Mouse (Mus musculus): ENCODE measurements around the gene Tmem262. TPM values are rescaled to one million over a fixed set of nuclear protein-coding genes. Genes with fewer than 3 reads are reported as not detected.

The Tmem262 gene
- polyA plus RNA-seq, 1 experiment from 2014 or later, result not detected

DNA sequence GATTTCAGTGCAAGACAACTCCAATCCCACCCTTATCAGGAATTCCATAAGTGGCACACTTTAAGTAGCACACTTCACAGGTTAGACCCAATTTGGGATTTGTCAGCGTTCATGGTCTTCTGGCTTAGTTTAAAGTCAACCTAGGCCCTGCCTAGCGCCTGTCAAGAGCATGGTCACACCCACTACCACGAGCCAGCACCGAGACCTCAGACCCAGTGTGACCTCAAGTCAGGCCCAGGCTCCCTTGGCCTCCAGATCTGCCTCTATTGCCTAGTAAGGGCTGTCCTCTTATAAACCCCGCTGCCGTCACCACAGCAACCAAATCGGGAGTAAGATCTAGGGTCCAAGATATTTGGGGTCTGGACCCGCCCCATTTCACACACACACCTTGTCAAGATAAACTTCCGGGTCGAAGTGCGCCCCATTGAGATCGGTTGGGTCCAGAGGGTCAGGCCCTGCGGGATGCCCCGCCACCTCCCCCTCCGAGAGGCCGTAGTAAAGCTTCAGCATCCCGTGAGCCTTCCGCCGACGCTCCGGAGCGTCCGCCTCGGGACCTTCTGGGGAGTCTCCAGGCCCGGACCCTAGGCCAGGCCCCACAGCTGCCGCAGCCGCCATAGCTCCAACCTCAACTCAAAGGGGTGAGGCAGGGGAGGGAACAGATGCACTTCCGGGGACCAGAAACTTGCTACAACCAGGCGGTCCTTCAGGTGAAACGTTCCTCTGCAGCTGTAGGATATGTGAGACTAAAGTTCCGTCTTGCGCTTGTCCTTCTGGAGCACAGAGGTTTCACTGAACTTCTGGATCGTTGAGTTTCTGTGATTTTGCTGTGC is 3.1 kb upstream of the Tmem262 start, which contains the start of gene Vps51:
Gene Vps51, minus strand, starts transcription at position 668 of the 830 bp plus-strand sequence.
- Histone ChIP-seq H3K4me2 (peak within 1 kb of the TSS; percentile 80), H3K27ac (ENCODE audit: low read depth, low read length) (peak within 1 kb of the TSS; percentile 50), H3K4me1 (replicated peaks; ENCODE audit: control insufficient read depth, insufficient read depth, low read length) (peaks cover 6% of the 10 kb centered on the region), H3K27me3 (replicated peaks; ENCODE audit: control insufficient read depth, insufficient read depth, low read length) (no peaks in the 10 kb centered on the region), H3K36me3 (ENCODE audit: control insufficient read depth, insufficient read depth, low read length) (peaks cover 23% of the 10 kb centered on the region), H3K9me3 (ENCODE audit: control insufficient read depth, low read length) (no peaks in the 10 kb centered on the region), H3K9ac (ENCODE audit: low read depth, low read length) (peak within 1 kb of the TSS; percentile 73), H3K4me3 (ENCODE audit: low read depth, low read length) (peak within 1 kb of the TSS; percentile 74)
- WGBS, result under 1% methylated on average over 33 of the region's 33 CpGs
- peak; percentile 90 for DNase-seq (ENCODE audit: low spot score)
- ATAC-seq (replicated peaks; ENCODE audit: low FRiP score), result peak; percentile 84

GRCm38 (mm10) chr19:6082156-6082555 is 2.3 kb downstream of the Tmem262 start, which contains the start of gene Gm28374:
Gm28374 (minus strand) TSS chr19:6082256.
- DNase-seq (ENCODE audit: low spot score), result no peak
- Histone ChIP-seq H3K27ac (ENCODE audit: low read depth, low read length) (no peak within 1 kb of the TSS), H3K36me3 (ENCODE audit: control insufficient read depth, insufficient read depth, low read length) (peaks cover 17% of the 10 kb centered on the region), H3K9ac (ENCODE audit: low read depth, low read length) (no peak within 1 kb of the TSS), H3K4me1 (replicated peaks; ENCODE audit: control insufficient read depth, insufficient read depth, low read length) (peaks cover 10% of the 10 kb centered on the region), H3K9me3 (ENCODE audit: control insufficient read depth, low read length) (no peaks in the 10 kb centered on the region), H3K4me3 (ENCODE audit: low read depth, low read length) (no peak within 1 kb of the TSS; the same call in 1 of the 2 replicates), H3K4me2 (no peak within 1 kb of the TSS), H3K27me3 (replicated peaks; ENCODE audit: control insufficient read depth, insufficient read depth, low read length) (no peaks in the 10 kb centered on the region)
- WGBS, result 86% methylated on average over 9 of the region's 9 CpGs
- no peak for ATAC-seq (replicated peaks; ENCODE audit: low FRiP score)

DNA sequence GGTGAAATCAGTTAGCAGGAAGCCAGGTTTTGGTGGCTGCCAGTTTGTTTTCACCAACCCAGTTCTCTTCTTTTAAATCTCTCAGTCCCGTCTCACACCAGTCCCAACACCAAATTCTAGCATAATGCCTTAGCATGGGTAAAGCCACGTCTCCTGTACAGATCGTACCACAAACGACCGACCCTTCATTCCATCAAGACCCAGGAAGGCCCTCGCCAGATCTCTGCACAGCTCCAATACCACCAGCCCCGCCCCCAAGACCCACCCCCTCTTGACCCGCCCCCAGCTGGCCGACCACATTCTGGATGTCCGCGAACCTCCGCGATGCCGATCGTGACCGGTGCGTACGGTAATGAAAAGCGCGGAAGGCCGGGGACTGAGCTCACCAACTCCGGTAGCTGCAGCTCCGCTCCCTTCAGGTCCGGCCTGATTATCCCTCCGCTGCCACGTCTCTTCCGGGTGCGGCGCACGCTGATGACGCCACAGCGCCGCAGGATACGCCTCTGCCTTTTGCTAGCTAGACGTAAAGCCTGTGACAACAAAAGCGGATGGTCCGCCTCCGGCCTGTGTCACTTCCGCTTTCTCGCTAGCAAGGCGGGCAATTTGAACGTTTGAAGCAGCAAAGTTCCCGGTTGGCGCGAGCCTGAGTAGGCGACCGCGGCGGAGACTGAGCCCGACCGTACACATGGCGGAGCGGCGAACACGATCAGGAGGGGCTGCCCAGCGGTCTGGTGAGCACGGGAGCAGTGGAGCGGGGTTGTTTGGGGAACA is 4.8 kb downstream of the Tmem262 start, which contains the start of the genes Zfpl1 and Cdca5:
Gene Zfpl1, minus strand, starts transcription at position 479 of the 771 bp plus-strand sequence.
Gene Cdca5, plus strand, starts transcription at position 506 of the 771 bp plus-strand sequence.
- peak; percentile 86 for ATAC-seq (replicated peaks; ENCODE audit: low FRiP score)
- WGBS, result under 1% methylated on average over 58 of the region's 58 CpGs
- Histone ChIP-seq H3K9me3 (ENCODE audit: control insufficient read depth, low read length) (no peaks in the 10 kb centered on the region), H3K4me3 (ENCODE audit: low read depth, low read length) (peak within 1 kb of the TSS; percentile 75), H3K4me2 (peak within 1 kb of the TSS; percentile 91), H3K36me3 (ENCODE audit: control insufficient read depth, insufficient read depth, low read length) (peaks cover 26% of the 10 kb centered on the region), H3K27ac (ENCODE audit: low read depth, low read length) (peak within 1 kb of the TSS; percentile 84), H3K27me3 (replicated peaks; ENCODE audit: control insufficient read depth, insufficient read depth, low read length) (no peaks in the 10 kb centered on the region), H3K4me1 (replicated peaks; ENCODE audit: control insufficient read depth, insufficient read depth, low read length) (peaks cover 10% of the 10 kb centered on the region), H3K9ac (ENCODE audit: low read depth, low read length) (peak within 1 kb of the TSS; percentile 81)
- DNase-seq (ENCODE audit: low spot score), result peak; percentile 94

GRCm38 (mm10) chr19:6085417-6085879 is 5.6 kb downstream of the Tmem262 start:
- Histone ChIP-seq H3K27ac (ENCODE audit: low read depth, low read length) (peak overlapping the region; percentile 84), H3K9me3 (ENCODE audit: control insufficient read depth, low read length) (no peaks in the 10 kb centered on the region), H3K27me3 (replicated peaks; ENCODE audit: control insufficient read depth, insufficient read depth, low read length) (no peaks in the 10 kb centered on the region), H3K4me3 (ENCODE audit: low read depth, low read length) (peak overlapping the region; percentile 75), H3K4me2 (peak overlapping the region; percentile 90), H3K36me3 (ENCODE audit: control insufficient read depth, insufficient read depth, low read length) (peaks cover 32% of the 10 kb centered on the region), H3K9ac (ENCODE audit: low read depth, low read length) (peak overlapping the region; percentile 81), H3K4me1 (replicated peaks; ENCODE audit: control insufficient read depth, insufficient read depth, low read length) (peaks cover 10% of the 10 kb centered on the region)
- ATAC-seq (replicated peaks; ENCODE audit: low FRiP score), result peak; percentile 84
- DNase-seq (ENCODE audit: low spot score), result peak; percentile 74
- WGBS, result 0% methylated on average over 17 of the region's 17 CpGs

- Histone ChIP-seq H3K4me3 (ENCODE audit: low read depth, low read length) (no peak overlapping the region), H3K27me3 (replicated peaks; ENCODE audit: control insufficient read depth, insufficient read depth, low read length) (no peaks in the 10 kb centered on the region), H3K4me2 (no peak overlapping the region), H3K27ac (ENCODE audit: low read depth, low read length) (no peak overlapping the region), H3K36me3 (ENCODE audit: control insufficient read depth, insufficient read depth, low read length) (peaks cover 28% of the 10 kb centered on the region), H3K9me3 (ENCODE audit: control insufficient read depth, low read length) (no peaks in the 10 kb centered on the region), H3K9ac (ENCODE audit: low read depth, low read length) (no peak overlapping the region), H3K4me1 (replicated peaks; ENCODE audit: control insufficient read depth, insufficient read depth, low read length) (peaks cover 7% of the 10 kb centered on the region)
- DNase-seq (ENCODE audit: low spot score), result no peak
- WGBS, result 87% methylated on average over 13 of the region's 13 CpGs
- no peak for ATAC-seq (replicated peaks; ENCODE audit: low FRiP score)
Measured at GRCm38 (mm10) chr19:6088841-6089240, 9.0 kb downstream of the Tmem262 start.

DNA sequence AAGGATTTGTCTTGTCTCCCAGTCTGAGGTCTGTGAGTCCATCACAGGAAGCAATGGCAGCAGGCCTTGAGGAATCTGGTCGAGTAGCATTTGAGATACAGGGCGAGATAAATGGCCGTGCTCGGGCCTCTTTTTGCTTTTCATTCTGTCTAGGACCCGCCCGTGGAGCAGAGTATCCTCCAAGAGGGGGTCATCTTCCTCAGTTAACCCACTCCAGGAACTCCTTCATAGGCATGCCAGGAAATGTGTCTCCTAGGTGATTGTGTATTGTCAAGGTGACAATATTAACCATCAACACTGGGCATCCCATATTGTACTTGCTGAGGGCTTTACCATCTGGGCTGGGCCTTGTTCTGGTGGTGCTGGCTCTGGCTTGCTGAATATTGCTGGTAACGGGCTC is 14.3 kb downstream of the Tmem262 start, which contains the start of gene AC131692.1:
Gene AC131692.1, plus strand, starts transcription at position 301 of the 400 bp plus-strand sequence.
- no peak within 1 kb of the TSS for H3K9ac ChIP-seq (ENCODE audit: low read depth, low read length)
- no peak within 1 kb of the TSS for H3K27ac ChIP-seq (ENCODE audit: low read depth, low read length)
- no peak within 1 kb of the TSS for H3K4me2 ChIP-seq
- ATAC-seq (replicated peaks; ENCODE audit: low FRiP score) (no peak), DNase-seq (ENCODE audit: low spot score) (no peak)
- 84% methylated on average over 7 of the region's 7 CpGs for WGBS
- H3K4me3 ChIP-seq (ENCODE audit: low read depth, low read length), result no peak within 1 kb of the TSS
- no peaks in the 10 kb centered on the region for H3K27me3 ChIP-seq (replicated peaks; ENCODE audit: control insufficient read depth, insufficient read depth, low read length)
- peaks cover 21% of the 10 kb centered on the region for H3K36me3 ChIP-seq (ENCODE audit: control insufficient read depth, insufficient read depth, low read length)
- no peaks in the 10 kb centered on the region for H3K9me3 ChIP-seq (ENCODE audit: control insufficient read depth, low read length)
- no peaks in the 10 kb centered on the region for H3K4me1 ChIP-seq (replicated peaks; ENCODE audit: control insufficient read depth, insufficient read depth, low read length)

DNA sequence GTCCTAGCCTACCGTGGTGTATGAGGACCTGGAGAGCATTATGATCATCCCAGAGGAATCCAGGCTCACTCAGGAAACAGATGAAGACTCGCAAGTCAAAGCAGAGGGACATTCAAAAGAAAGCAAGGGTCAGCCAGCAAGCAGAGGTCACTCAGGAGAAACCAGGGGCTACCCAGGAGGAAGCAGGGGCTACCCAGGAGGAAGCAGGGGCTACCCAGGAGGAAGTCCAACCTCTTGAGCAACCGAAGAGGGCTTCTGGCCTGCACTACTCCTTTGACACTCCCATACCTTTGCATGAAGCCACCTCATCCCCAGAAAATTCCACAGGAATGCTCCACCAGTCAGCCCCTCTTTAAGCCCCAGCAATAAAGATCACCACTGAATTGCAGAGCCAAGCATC is 18.0 kb downstream of the Tmem262 start:
- Histone ChIP-seq H3K27ac (ENCODE audit: low read depth, low read length) (no peak overlapping the region), H3K9ac (ENCODE audit: low read depth, low read length) (no peak overlapping the region), H3K36me3 (ENCODE audit: control insufficient read depth, insufficient read depth, low read length) (peaks cover 5% of the 10 kb centered on the region), H3K4me1 (replicated peaks; ENCODE audit: control insufficient read depth, insufficient read depth, low read length) (peaks cover 2% of the 10 kb centered on the region; the same call in 1 of the 2 replicates), H3K9me3 (ENCODE audit: control insufficient read depth, low read length) (no peaks in the 10 kb centered on the region), H3K4me3 (ENCODE audit: low read depth, low read length) (no peak overlapping the region), H3K27me3 (replicated peaks; ENCODE audit: control insufficient read depth, insufficient read depth, low read length) (no peaks in the 10 kb centered on the region), H3K4me2 (no peak overlapping the region)
- ATAC-seq (replicated peaks; ENCODE audit: low FRiP score) (no peak), DNase-seq (ENCODE audit: low spot score) (no peak)
- 82% methylated on average over 3 of the region's 3 CpGs for WGBS

GRCm38 (mm10) chr19:6101186-6101585 is 21.4 kb downstream of the Tmem262 start:
- Histone ChIP-seq H3K9me3 (ENCODE audit: control insufficient read depth, low read length) (no peaks in the 10 kb centered on the region), H3K4me3 (ENCODE audit: low read depth, low read length) (no peak overlapping the region), H3K4me2 (no peak overlapping the region), H3K27ac (ENCODE audit: low read depth, low read length) (no peak overlapping the region), H3K36me3 (ENCODE audit: control insufficient read depth, insufficient read depth, low read length) (0 out of 2 replicates have a peak, but pooled peaks cover 3% of the 10 kb centered on the region), H3K9ac (ENCODE audit: low read depth, low read length) (no peak overlapping the region), H3K27me3 (replicated peaks; ENCODE audit: control insufficient read depth, insufficient read depth, low read length) (no peaks in the 10 kb centered on the region), H3K4me1 (replicated peaks; ENCODE audit: control insufficient read depth, insufficient read depth, low read length) (peaks cover 21% of the 10 kb centered on the region)
- ATAC-seq (replicated peaks; ENCODE audit: low FRiP score), result no peak
- DNase-seq (ENCODE audit: low spot score), result no peak
- WGBS, result 75% methylated on average over 6 of the region's 6 CpGs
